Mouse (Mus musculus): ENCODE measurements around the gene Gm6793. TPM values are rescaled to one million over a fixed set of nuclear protein-coding genes. Genes with fewer than 3 reads are reported as not detected.

Gene Gm6793
- polyA plus RNA-seq (2017; shearing (Covaris generic)), result 1 to 10 TPM in 1 of 2 experiments, under 1 TPM in 1; 0.72 to 1.2 TPM

DNA sequence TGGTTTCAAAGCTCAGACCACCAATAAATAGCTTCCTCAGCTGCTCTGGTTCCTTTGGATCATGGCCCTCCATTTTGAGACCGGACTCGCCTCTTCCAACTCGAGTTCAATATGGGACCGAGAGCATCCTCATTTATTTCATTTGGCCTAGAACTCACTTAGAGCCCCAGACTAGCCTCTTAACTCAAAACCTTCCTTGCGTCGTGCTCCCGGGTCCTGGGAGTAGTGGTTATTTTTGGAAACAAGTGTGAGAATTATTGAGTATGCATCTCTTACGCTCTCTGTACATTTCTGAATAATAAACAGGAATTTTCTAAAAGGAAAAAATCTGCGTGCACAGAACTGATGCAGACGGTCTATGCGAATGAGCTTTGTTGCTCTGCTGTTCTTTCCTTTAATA lies at the start of gene Gm6793:
Gm6793 (minus strand) TSS at position 101 of the 400 bp plus-strand sequence.

DNA sequence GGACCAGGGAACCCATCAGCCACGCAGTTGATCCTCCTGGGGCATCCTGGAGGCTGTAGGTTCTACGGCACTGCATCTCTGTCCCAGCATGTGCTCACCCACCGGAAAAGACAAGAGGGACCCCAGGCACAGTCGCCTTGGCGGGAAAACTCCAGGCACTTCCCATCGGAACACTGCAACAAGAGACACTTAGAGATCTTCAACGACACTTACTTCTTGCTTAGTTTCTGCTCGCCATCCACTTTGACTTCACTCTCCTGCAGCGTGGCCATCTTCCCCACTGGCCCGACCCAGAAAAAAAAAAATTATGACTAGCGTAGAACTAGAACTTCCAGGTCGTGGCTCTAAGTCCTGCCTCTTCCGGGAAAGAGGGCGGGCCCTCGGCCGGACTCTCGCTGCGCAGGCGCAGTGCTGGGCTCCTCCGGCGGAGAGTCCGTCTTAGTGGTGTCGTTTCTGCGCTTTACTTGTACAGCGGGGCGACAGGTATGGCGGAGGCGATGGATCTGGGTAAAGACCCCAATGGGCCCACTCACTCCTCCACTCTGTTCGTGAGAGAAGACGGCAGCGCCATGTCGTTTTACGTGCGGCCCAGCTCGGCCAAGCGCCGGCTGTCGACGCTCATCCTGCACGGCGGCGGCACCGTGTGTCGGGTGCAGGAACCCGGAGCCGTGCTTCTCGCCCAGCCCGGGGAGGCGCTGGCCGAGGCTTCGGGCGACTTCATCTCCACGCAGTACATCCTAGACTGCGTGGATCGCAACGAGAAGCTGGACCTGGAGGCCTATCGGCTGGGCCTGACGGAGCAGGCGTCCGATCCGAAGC lies 3.6 kb downstream of the Gm6793 start, which contains the start of the genes Kars and Terf2ip:
Kars (minus strand) TSS at position 327 of the 819 bp plus-strand sequence.
Terf2ip (plus strand) TSS at position 402 of the 819 bp plus-strand sequence.

DNA sequence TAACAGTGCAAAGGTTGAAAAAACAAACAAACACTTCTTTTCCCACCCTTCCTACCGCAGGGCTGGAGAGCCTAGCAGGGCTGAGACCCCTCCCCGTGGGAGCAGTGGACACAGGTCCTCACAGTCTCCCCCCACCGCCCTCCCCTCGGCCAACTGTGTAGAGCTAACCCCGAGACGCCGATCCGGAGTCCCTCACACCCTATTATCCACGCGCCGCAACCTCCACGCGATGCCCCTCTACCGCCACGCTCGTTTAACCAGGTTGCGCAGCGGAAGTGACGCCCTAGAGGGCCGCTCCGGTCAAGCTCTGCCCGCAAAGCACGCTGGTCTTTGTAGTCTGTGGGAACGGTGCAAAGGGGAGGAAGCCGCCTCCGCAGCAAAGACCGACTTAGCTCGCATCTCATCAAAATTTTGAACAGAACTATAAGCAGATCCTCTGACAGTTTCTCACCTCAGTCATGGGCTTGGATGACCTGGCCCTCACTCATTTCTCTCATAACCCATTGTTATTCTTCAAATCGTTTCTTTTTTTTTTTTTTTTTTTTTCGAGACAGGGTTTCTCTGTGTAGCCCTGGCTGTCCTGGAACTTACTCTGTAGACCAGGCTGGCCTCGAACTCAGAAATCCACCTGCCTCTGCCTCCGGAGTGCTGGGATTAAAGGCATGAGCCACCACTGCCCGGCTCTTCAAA lies 22.7 kb downstream of the Gm6793 start, which contains the start of gene Adat1:
Adat1 (minus strand) TSS at position 290 of the 690 bp plus-strand sequence.

Other genes starting within 250 kb of the Gm6793 start
- 100 to 1,000 TPM in 1 of 2 experiments, 10 to 100 TPM in 1; 85.8 to 104 TPM for gene Cfdp1, start 160.7 kb downstream of the Gm6793 start, polyA plus RNA-seq (2017; shearing (Covaris generic))
- gene Tmem170, start 138.3 kb downstream of the Gm6793 start, polyA plus RNA-seq (2017; shearing (Covaris generic)), result 1 to 10 TPM; 1.2 to 1.7 TPM
- under 1 TPM in 1 of 2 experiments, not detected in 1; 0.81 TPM for gene Chst5, start 104.6 kb downstream of the Gm6793 start, polyA plus RNA-seq (2017; shearing (Covaris generic))
- gene Tmem231, start 81.2 kb downstream of the Gm6793 start, polyA plus RNA-seq (2017; shearing (Covaris generic)), result 1 to 10 TPM; 2.4 to 3.3 TPM
- gene Gabarapl2, start 74.3 kb downstream of the Gm6793 start, polyA plus RNA-seq (2017; shearing (Covaris generic)), result 100 to 1,000 TPM; 290 to 365 TPM
- 1 to 10 TPM; 9.2 to 9.3 TPM for gene Adat1, start 22.7 kb downstream of the Gm6793 start, polyA plus RNA-seq (2017; shearing (Covaris generic))
- 100 to 1,000 TPM in 1 of 2 experiments, 10 to 100 TPM in 1; 88.5 to 100 TPM for gene Kars, start 3.7 kb downstream of the Gm6793 start, polyA plus RNA-seq (2017; shearing (Covaris generic))
- 10 to 100 TPM; 30.2 to 30.5 TPM for gene Terf2ip, start 3.6 kb downstream of the Gm6793 start, polyA plus RNA-seq (2017; shearing (Covaris generic))

Data from inflammation-experienced regulatory T-cells (primary cell).